Mouse (Mus musculus) kidney, embryonic 16.5 days (tissue): ENCODE data around the gene Atg3. TPM values are rescaled to one million over a fixed set of nuclear protein-coding genes. Genes with fewer than 3 reads are reported as not detected.

Experiments
- ATAC-seq: fragments of 200-750 bp; cut with Nextera tagmentation; 2 replicates; pipeline ENCODE4 v1.8.0; 2017; ENCODE audit warnings: moderate TSS enrichment; ENCODE audit not compliant: low FRiP score, low TSS enrichment
- H3K27ac ChIP-seq: fragments of 300-500 bp; sonication (generic); 2 replicates; pipeline ENCODE4 v1.5.1; 2014; ENCODE audit warnings: low read length
- H3K27me3 ChIP-seq: fragments of 300-500 bp; sonication (generic); 2 replicates; pipeline ENCODE4 v1.6.1; 2014; ENCODE audit warnings: low read length, control low read depth, mixed read lengths; ENCODE audit not compliant: insufficient read depth
- H3K36me3 ChIP-seq: fragments of 300-500 bp; sonication (generic); 2 replicates; pipeline ENCODE4 v1.6.1; 2014; ENCODE audit warnings: low read length, control low read depth, mixed read lengths; ENCODE audit not compliant: insufficient read depth
- H3K4me1 ChIP-seq: fragments of 300-500 bp; sonication (generic); 2 replicates; pipeline ENCODE4 v1.6.1; 2014; ENCODE audit warnings: low read length, control low read depth, mixed read lengths; ENCODE audit not compliant: insufficient read depth
- H3K4me2 ChIP-seq: fragments of 300-500 bp; sonication (generic); replicated peaks from 2 replicates; pipeline ENCODE4 v1.6.1; 2014; ENCODE audit warnings: low read depth, low read length
- H3K4me3 ChIP-seq: fragments of 300-500 bp; sonication (generic); 2 replicates; pipeline ENCODE4 v1.5.1; 2014; ENCODE audit warnings: mild to moderate bottlenecking, low read length
- H3K9ac ChIP-seq: fragments of 300-500 bp; sonication (generic); replicated peaks from 2 replicates; pipeline ENCODE4 v1.6.1; 2014; ENCODE audit warnings: low read length
- H3K9me3 ChIP-seq: fragments of 300-500 bp; sonication (generic); 2 replicates; pipeline ENCODE4 v1.6.1; 2016; ENCODE audit warnings: low read length, control low read depth
- WGBS: fragments of 180-500 bp; shearing (Covaris S2); extraction: QIAGEN DNeasy Blood & Tissue Kit; methylation state at CpG from one replicate; pipeline ENCODE4 v1.1.7; 2014; 5-methylcytosine and 5-hydroxymethylcytosine counted together
- polyA plus RNA-seq: library from polyadenylated mRNA; unstranded; fragments of >200 nt; fragmentation: Nextera tagmentation; extraction: Ambion mirVana; gene quantifications from 2 replicates; pipeline ENCODE4 v1.2.1, GENCODE M21; 2015

The Atg3 gene
- polyA plus RNA-seq, 1 experiment from 2014 or later: 37.0 TPM

DNA sequence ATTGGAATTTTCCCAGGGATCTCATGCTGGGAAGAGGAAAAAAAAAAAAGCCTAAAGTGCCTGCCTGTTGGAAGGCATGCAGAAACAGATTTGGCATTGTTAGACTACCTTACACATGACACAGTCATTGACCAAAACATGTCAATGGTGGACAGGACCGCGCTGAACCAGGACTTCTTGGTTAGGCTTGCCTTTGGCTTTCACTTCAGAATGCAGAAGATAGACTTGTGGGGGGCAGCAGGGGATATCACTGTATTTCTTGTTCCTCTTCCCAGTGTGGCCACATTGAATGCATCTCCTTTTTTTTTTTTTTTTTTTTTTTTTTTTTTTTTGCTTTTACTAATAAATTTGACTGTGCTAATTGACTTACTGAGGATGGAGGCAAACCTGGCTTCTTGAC is 42.8 kb downstream of the Atg3 start:
- Histone ChIP-seq H3K27ac (no peak overlapping the region), H3K36me3 (no peaks in the 10 kb centered on the region), H3K9ac (no peak overlapping the region), H3K9me3 (no peaks in the 10 kb centered on the region), H3K4me1 (no peaks in the 10 kb centered on the region), H3K4me2 (no peak overlapping the region), H3K27me3 (no peaks in the 10 kb centered on the region), H3K4me3 (no peak overlapping the region)
- no peak for ATAC-seq
- 98% methylated on average over 2 of the region's 2 CpGs for WGBS

DNA sequence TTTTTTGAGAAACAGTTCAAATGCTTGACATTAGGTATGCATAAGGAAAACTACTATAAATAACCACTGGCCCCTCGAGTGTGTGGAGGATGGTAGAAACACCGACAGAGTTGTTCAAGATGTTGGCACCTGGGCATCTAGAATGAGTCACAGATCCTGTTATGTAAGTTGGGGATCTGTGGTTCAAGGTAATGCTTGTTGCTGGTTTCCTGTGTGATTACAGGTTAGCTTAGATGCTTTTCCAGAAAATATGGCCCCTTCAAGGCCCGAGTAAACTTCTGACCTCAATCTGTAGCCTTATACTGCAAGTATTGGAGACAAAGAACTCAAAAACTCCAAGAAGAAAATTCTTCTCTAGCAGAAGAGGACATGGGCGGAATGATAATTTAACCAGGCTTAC is 45.9 kb downstream of the Atg3 start:
- no peak overlapping the region for H3K4me3 ChIP-seq
- H3K9ac ChIP-seq: no peak overlapping the region
- 69% methylated on average over 4 of the region's 4 CpGs for whole genome bisulfite sequencing
- ATAC-seq: no peak
- no peaks in the 10 kb centered on the region for H3K9me3 ChIP-seq
- no peak overlapping the region for H3K4me2 ChIP-seq
- no peak overlapping the region for H3K27ac ChIP-seq
- H3K27me3 ChIP-seq: no peaks in the 10 kb centered on the region
- H3K4me1 ChIP-seq: no peaks in the 10 kb centered on the region
- H3K36me3 ChIP-seq: no peaks in the 10 kb centered on the region

GRCm38 (mm10) chr16:45204859-45205670 is 46.5 kb downstream of the Atg3 start:
- H3K36me3 ChIP-seq: no peaks in the 10 kb centered on the region
- no peaks in the 10 kb centered on the region for H3K27me3 ChIP-seq
- no peaks in the 10 kb centered on the region for H3K9me3 ChIP-seq
- no peak overlapping the region for H3K27ac ChIP-seq
- no peaks in the 10 kb centered on the region for H3K4me1 ChIP-seq
- no peak overlapping the region for H3K4me2 ChIP-seq
- 66% methylated on average over 12 of the region's 12 CpGs for WGBS
- ATAC-seq: no peak
- H3K9ac ChIP-seq: no peak overlapping the region
- no peak overlapping the region for H3K4me3 ChIP-seq

DNA sequence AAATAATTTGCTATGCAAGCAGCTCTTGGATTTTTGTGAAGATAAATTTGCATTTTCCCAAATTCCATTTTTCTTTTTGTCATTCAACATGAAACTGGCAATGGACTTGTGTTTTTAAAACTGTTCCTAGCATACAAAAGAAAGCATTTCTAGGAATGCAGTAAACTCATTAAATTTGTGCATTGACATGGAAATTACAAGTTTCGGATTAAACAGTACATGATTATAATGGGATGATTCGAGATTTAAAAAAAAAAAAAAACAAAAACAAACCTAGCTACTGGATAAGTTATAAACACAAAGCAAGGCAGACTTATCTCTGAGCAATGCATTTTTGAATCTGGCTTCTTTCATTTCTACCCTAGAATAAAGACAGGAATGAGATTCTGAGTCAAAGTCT is 63.4 kb downstream of the Atg3 start:
- no peak overlapping the region for H3K4me3 ChIP-seq
- no peaks in the 10 kb centered on the region for H3K4me1 ChIP-seq
- no peaks in the 10 kb centered on the region for H3K9me3 ChIP-seq
- no peak overlapping the region for H3K27ac ChIP-seq
- H3K36me3 ChIP-seq: no peaks in the 10 kb centered on the region
- H3K27me3 ChIP-seq: no peaks in the 10 kb centered on the region
- WGBS: 77% methylated on average over 2 of the region's 2 CpGs
- H3K9ac ChIP-seq: no peak overlapping the region
- ATAC-seq: no peak
- no peak overlapping the region for H3K4me2 ChIP-seq

DNA sequence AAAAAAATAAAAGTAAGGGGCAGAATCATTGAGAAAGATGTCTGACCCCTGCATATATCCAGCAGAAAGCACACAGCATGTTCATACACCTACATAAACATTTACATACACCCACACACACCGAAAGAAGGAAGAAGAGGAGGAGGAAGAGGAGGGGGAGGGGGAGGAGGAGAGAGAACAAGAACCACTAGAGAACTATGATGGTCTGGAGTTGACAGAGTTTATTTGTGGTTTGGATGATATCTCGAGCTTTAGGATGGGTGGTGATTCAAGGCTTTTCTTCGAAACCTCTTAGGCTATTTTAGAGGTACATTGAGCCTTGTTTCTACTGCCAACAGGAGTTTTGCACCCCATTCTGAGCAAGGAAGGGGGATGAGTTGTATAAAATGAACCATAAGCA is 64.2 kb downstream of the Atg3 start:
- H3K27ac ChIP-seq: no peak overlapping the region
- no peak overlapping the region for H3K4me3 ChIP-seq
- no peaks in the 10 kb centered on the region for H3K4me1 ChIP-seq
- no peaks in the 10 kb centered on the region for H3K9me3 ChIP-seq
- H3K9ac ChIP-seq: no peak overlapping the region
- H3K27me3 ChIP-seq: no peaks in the 10 kb centered on the region
- H3K4me2 ChIP-seq: no peak overlapping the region
- H3K36me3 ChIP-seq: no peaks in the 10 kb centered on the region
- 83% methylated on average over 3 of the region's 3 CpGs for WGBS
- ATAC-seq: no peak

DNA sequence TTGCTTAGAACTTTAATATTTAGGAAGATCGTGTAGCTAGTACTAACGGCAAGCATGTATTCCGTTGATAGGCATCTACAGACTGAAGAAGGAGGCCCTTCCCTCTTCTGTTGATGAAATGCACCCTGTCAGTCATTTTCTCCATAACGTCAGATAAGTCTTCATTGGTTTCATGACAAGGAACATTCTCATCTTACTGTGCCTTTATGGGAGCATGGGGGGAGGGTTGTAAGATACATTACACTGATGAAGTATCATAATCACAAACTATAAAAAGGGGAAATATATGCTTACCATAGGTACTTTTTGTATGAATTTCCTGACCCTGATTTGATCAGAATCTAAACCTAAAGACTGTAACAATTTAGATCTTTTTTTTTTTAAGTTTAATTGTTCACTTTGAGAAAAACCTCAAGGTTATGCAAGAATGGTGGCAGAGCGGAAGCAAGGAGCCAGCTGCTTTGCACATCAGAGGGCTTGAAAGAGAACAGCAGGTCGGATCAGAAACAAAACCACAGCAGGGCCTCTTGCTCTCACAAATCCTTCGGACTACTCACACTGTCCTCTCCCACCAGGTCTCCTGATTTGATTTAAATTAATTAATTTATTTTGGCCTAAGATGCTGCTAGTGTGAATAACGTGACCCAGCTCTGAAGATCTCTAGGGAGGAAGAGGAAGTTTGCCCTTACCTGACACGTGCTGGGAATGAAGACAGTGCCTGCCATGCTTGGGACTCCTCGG is 65.2 kb downstream of the Atg3 start, which contains the start of gene Btla:
Gene Btla, plus strand, starts transcription at position 668 of the 741 bp plus-strand sequence.
- ATAC-seq: no peak
- H3K9ac ChIP-seq: no peak within 1 kb of the TSS
- no peaks in the 10 kb centered on the region for H3K36me3 ChIP-seq
- H3K4me3 ChIP-seq: no peak within 1 kb of the TSS
- H3K27ac ChIP-seq: no peak within 1 kb of the TSS
- no peak within 1 kb of the TSS for H3K4me2 ChIP-seq
- no peaks in the 10 kb centered on the region for H3K27me3 ChIP-seq
- H3K4me1 ChIP-seq: no peaks in the 10 kb centered on the region
- 52% methylated on average over 10 of the region's 10 CpGs for whole genome bisulfite sequencing
- H3K9me3 ChIP-seq: no peaks in the 10 kb centered on the region

DNA sequence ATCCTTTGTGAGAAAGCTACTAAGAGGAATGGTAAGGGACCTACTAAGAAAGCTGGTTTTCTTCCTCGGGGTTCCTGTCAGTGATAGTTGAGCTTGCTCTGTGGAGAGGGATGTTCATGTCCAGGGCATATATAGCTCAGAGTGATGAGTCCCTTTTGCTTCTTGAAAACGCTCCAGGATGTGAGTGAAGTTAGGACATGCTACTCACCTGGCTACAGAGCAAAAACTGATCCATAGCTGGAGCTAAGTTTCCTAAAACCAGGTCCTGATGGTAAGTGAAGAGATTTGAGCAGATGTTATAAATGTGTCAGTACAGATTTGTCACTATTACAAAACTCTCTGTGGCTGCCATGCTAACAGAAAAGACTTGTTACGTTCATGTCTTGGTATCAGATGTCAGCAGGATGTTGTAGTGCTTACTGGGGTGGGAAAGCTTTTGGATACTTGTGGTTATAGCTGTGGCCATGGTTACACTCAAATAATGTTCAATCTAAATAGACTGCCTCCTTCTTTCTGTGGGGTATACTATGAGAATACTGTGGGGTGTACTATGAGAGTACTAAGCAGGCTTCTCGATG is 65.9 kb downstream of the Atg3 start:
- no peak overlapping the region for H3K9ac ChIP-seq
- ATAC-seq: no peak
- no peaks in the 10 kb centered on the region for H3K27me3 ChIP-seq
- 48% methylated on average over 4 of the region's 4 CpGs for WGBS
- no peak overlapping the region for H3K27ac ChIP-seq
- no peaks in the 10 kb centered on the region for H3K4me1 ChIP-seq
- H3K4me3 ChIP-seq: no peak overlapping the region
- no peaks in the 10 kb centered on the region for H3K36me3 ChIP-seq
- H3K4me2 ChIP-seq: no peak overlapping the region
- no peaks in the 10 kb centered on the region for H3K9me3 ChIP-seq

DNA sequence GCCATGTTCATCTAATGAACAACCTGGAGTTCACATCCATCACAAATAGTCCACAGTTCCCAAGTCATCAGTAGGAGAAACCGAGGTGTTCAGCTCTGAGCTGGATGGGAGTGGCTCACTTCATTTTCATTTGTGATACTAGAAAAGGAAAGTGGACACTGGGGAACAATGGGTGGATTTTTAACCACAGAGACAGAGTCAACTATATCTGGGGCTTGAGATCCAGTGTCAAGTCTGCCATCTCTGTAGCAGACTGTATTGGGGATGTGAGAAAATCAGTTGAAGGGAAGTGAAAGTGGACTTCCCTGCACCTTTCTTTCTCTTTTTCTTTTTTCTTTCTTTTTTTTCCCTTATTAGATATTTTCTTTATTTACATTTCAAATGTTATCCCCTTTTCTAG is 68.4 kb downstream of the Atg3 start:
- no peak overlapping the region for H3K4me2 ChIP-seq
- H3K9ac ChIP-seq: no peak overlapping the region
- H3K9me3 ChIP-seq: no peaks in the 10 kb centered on the region
- no peaks in the 10 kb centered on the region for H3K4me1 ChIP-seq
- ATAC-seq: no peak
- WGBS: 83% methylated on average over 1 of the region's 1 CpGs
- no peaks in the 10 kb centered on the region for H3K27me3 ChIP-seq
- H3K36me3 ChIP-seq: no peaks in the 10 kb centered on the region
- H3K4me3 ChIP-seq: no peak overlapping the region
- H3K27ac ChIP-seq: no peak overlapping the region

DNA sequence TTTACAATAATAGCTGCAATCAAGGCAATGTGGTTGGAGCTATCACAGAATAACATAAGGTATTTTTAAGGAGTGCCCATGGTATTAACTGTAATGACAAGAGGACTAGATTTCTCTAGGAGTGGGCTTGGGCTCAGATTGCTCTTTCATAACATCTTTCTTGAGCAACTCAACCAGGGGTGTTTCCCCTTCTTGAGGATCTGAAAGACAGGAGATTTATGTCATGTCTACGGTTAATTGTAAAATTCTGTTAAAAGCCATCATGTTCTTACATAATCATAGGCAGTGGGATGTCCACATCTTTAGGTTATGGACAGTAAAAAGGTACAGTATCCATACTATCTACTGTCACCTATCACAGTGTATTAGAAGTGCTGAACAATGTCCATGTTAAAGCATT is 72.7 kb downstream of the Atg3 start:
- ATAC-seq: no peak
- H3K27me3 ChIP-seq: no peaks in the 10 kb centered on the region
- H3K27ac ChIP-seq: no peak overlapping the region
- H3K9ac ChIP-seq: no peak overlapping the region
- no peaks in the 10 kb centered on the region for H3K9me3 ChIP-seq
- H3K4me3 ChIP-seq: no peak overlapping the region
- H3K36me3 ChIP-seq: no peaks in the 10 kb centered on the region
- WGBS: 73% methylated on average over 1 of the region's 1 CpGs
- no peak overlapping the region for H3K4me2 ChIP-seq
- H3K4me1 ChIP-seq: no peaks in the 10 kb centered on the region

DNA sequence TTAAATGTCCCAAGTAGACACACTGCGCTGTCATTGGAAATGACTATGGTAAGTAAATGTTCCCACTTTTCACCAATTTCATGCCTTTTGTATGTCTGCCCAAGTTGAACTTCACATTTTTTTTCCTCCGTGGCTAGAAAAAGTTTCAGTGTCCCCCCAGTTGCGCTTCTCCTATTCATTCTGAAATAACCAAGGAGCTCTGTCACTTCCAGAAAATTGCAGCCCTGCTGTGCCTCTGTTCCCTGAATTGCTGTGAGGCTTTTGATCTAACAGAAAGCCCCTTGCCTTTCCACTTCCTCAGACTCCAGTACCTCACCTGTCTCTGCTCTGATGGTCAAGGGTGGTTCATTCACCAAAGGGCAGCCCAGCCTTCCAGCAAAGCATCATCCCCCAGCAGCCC is 74.4 kb downstream of the Atg3 start:
- no peak for ATAC-seq
- Histone ChIP-seq H3K27me3 (no peaks in the 10 kb centered on the region), H3K36me3 (no peaks in the 10 kb centered on the region), H3K27ac (no peak overlapping the region), H3K9me3 (no peaks in the 10 kb centered on the region), H3K4me2 (no peak overlapping the region), H3K4me3 (no peak overlapping the region), H3K9ac (no peak overlapping the region), H3K4me1 (no peaks in the 10 kb centered on the region)
- 89% methylated on average over 3 of the region's 3 CpGs for WGBS
